Mouse (Mus musculus): ENCODE data around the gene Tprgl. TPM values are rescaled to one million over a fixed set of nuclear protein-coding genes. Genes with fewer than 3 reads are reported as not detected.

Gene Tprgl
- polyA plus RNA-seq, 2 experiments, result 95.7 to 156 TPM

- Histone ChIP-seq H3K36me3 (ENCODE audit: control insufficient read depth, insufficient read depth, low read length) (no peaks in the 10 kb centered on the region), H3K4me3 (replicated peaks; ENCODE audit: low read length) (no peak overlapping the region), H3K4me1 (ENCODE audit: control insufficient read depth, insufficient read depth, low read length) (no peaks in the 10 kb centered on the region), H3K9me3 (ENCODE audit: control insufficient read depth, low read length) (no peaks in the 10 kb centered on the region), H3K27ac (replicated peaks; ENCODE audit: low read depth, low read length) (no peak overlapping the region), H3K4me2 (replicated peaks; ENCODE audit: low read depth, low read length, severe bottlenecking) (no peak overlapping the region), H3K27me3 (ENCODE audit: control insufficient read depth, insufficient read depth, low read length) (no peaks in the 10 kb centered on the region), H3K9ac (ENCODE audit: low read depth, low read length, severe bottlenecking) (no peak overlapping the region)
- ATAC-seq (ENCODE audit: low FRiP score, low read depth) (no peak), DNase-seq (ENCODE audit: low spot score) (no peak)
- WGBS, result 67% methylated on average over 7 of the region's 7 CpGs
- TF ChIP-seq POLR2A (IDR thresholded peaks at IDR 0.05; ENCODE audit: borderline replicate concordance, extremely low read depth, insufficient read depth, insufficient read length), result no peak
Measured at GRCm38 (mm10) chr4:154204532-154204931, 44.1 kb upstream of the Tprgl start.

- WGBS, result 66% methylated on average over 5 of the region's 5 CpGs
- H3K27ac ChIP-seq (replicated peaks; ENCODE audit: low read depth, low read length), result no peak overlapping the region
- H3K4me2 ChIP-seq (replicated peaks; ENCODE audit: low read depth, low read length, severe bottlenecking), result no peak overlapping the region
- H3K9me3 ChIP-seq (ENCODE audit: control insufficient read depth, low read length), result no peaks in the 10 kb centered on the region
- H3K4me1 ChIP-seq (ENCODE audit: control insufficient read depth, insufficient read depth, low read length), result peaks cover 8% of the 10 kb centered on the region
- H3K36me3 ChIP-seq (ENCODE audit: control insufficient read depth, insufficient read depth, low read length), result no peaks in the 10 kb centered on the region
- no peak for DNase-seq (ENCODE audit: low spot score)
- H3K4me3 ChIP-seq (replicated peaks; ENCODE audit: low read length), result no peak overlapping the region
- TF ChIP-seq POLR2A (IDR thresholded peaks at IDR 0.05; ENCODE audit: borderline replicate concordance, extremely low read depth, insufficient read depth, insufficient read length), result no peak
- H3K9ac ChIP-seq (ENCODE audit: low read depth, low read length, severe bottlenecking), result no peak overlapping the region
- no peak for ATAC-seq (ENCODE audit: low FRiP score, low read depth)
- no peaks in the 10 kb centered on the region for H3K27me3 ChIP-seq (ENCODE audit: control insufficient read depth, insufficient read depth, low read length)
Measured at GRCm38 (mm10) chr4:154201511-154201910, 41.0 kb upstream of the Tprgl start.

- Histone ChIP-seq H3K4me2 (replicated peaks; ENCODE audit: low read depth, low read length, severe bottlenecking) (no peak overlapping the region), H3K4me1 (ENCODE audit: control insufficient read depth, insufficient read depth, low read length) (peaks cover 8% of the 10 kb centered on the region), H3K9ac (ENCODE audit: low read depth, low read length, severe bottlenecking) (no peak overlapping the region), H3K4me3 (replicated peaks; ENCODE audit: low read length) (no peak overlapping the region), H3K9me3 (ENCODE audit: control insufficient read depth, low read length) (no peaks in the 10 kb centered on the region; the same call in 1 of the 2 replicates), H3K27me3 (ENCODE audit: control insufficient read depth, insufficient read depth, low read length) (no peaks in the 10 kb centered on the region), H3K36me3 (ENCODE audit: control insufficient read depth, insufficient read depth, low read length) (no peaks in the 10 kb centered on the region), H3K27ac (replicated peaks; ENCODE audit: low read depth, low read length) (peak overlapping the region; percentile 70)
- no peak for ATAC-seq (ENCODE audit: low FRiP score, low read depth)
- 64% methylated on average over 7 of the region's 7 CpGs for WGBS
- TF ChIP-seq POLR2A (IDR thresholded peaks at IDR 0.05; ENCODE audit: borderline replicate concordance, extremely low read depth, insufficient read depth, insufficient read length), result no peak
- DNase-seq (ENCODE audit: low spot score), result no peak
Measured at GRCm38 (mm10) chr4:154198377-154198961, 38.0 kb upstream of the Tprgl start.

DNA sequence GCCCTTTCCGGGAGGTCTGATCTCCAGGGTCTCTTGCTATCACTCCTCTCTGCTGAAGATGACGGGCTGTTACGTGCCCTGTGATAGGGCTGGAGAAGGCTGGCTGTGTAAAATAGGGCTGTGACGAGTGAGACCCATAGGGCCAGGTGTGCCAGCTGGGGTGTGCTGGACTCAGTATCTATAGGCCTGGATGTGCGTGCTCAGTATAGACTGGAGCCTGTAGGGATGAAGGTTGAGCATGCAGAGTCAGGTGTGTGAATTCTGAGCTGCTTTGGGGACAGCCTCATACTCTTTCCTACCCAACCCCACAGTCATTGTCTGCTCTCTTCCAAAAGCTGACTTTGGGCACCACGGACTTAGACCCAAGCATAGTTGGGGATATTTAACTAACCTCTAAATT, 37.5 kb upstream of the Tprgl start:
- Histone ChIP-seq H3K9me3 (ENCODE audit: control insufficient read depth, low read length) (no peaks in the 10 kb centered on the region; the same call in 1 of the 2 replicates), H3K9ac (ENCODE audit: low read depth, low read length, severe bottlenecking) (no peak overlapping the region), H3K4me3 (replicated peaks; ENCODE audit: low read length) (no peak overlapping the region), H3K27me3 (ENCODE audit: control insufficient read depth, insufficient read depth, low read length) (no peaks in the 10 kb centered on the region), H3K36me3 (ENCODE audit: control insufficient read depth, insufficient read depth, low read length) (no peaks in the 10 kb centered on the region), H3K4me2 (replicated peaks; ENCODE audit: low read depth, low read length, severe bottlenecking) (no peak overlapping the region), H3K4me1 (ENCODE audit: control insufficient read depth, insufficient read depth, low read length) (peaks cover 8% of the 10 kb centered on the region), H3K27ac (replicated peaks; ENCODE audit: low read depth, low read length) (peak overlapping the region; percentile 70; the same call in 1 of the 2 replicates)
- no peak for ATAC-seq (ENCODE audit: low FRiP score, low read depth)
- DNase-seq (ENCODE audit: low spot score), result no peak
- 69% methylated on average over 6 of the region's 6 CpGs for WGBS
- TF ChIP-seq POLR2A (IDR thresholded peaks at IDR 0.05; ENCODE audit: borderline replicate concordance, extremely low read depth, insufficient read depth, insufficient read length), result no peak

DNA sequence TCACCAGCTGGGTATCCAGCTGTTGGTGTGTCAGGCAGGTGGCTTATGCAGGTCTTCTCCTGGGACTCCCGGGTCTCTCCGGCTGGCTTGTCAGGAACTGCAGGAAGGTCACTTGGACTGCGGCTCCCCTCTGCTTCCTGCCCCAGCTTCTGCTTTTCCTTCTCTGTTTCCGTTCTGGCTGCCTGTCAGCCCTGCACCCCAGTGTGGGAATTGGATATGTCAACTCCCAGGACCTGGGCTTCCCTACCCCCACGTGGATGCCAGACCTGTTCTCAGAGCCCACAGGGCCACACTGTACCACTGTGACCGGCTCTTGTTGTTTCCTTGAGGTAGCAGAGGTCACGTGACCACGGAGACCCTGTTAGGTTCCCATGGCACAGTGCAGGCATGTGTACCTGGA, 28.5 kb upstream of the Tprgl start:
- Histone ChIP-seq H3K4me1 (ENCODE audit: control insufficient read depth, insufficient read depth, low read length) (no peaks in the 10 kb centered on the region), H3K36me3 (ENCODE audit: control insufficient read depth, insufficient read depth, low read length) (peaks cover 6% of the 10 kb centered on the region; the same call in 1 of the 2 replicates), H3K27me3 (ENCODE audit: control insufficient read depth, insufficient read depth, low read length) (no peaks in the 10 kb centered on the region), H3K9ac (ENCODE audit: low read depth, low read length, severe bottlenecking) (no peak overlapping the region), H3K9me3 (ENCODE audit: control insufficient read depth, low read length) (no peaks in the 10 kb centered on the region), H3K4me2 (replicated peaks; ENCODE audit: low read depth, low read length, severe bottlenecking) (no peak overlapping the region), H3K27ac (replicated peaks; ENCODE audit: low read depth, low read length) (no peak overlapping the region), H3K4me3 (replicated peaks; ENCODE audit: low read length) (no peak overlapping the region)
- ATAC-seq (ENCODE audit: low FRiP score, low read depth) (no peak), DNase-seq (ENCODE audit: low spot score) (no peak)
- WGBS, result 77% methylated on average over 8 of the region's 8 CpGs
- TF ChIP-seq POLR2A (IDR thresholded peaks at IDR 0.05; ENCODE audit: borderline replicate concordance, extremely low read depth, insufficient read depth, insufficient read length), result no peak
